Mouse (Mus musculus): Measurements from ENCODE around the gene Vamp2.

The Vamp2 gene

DNA sequence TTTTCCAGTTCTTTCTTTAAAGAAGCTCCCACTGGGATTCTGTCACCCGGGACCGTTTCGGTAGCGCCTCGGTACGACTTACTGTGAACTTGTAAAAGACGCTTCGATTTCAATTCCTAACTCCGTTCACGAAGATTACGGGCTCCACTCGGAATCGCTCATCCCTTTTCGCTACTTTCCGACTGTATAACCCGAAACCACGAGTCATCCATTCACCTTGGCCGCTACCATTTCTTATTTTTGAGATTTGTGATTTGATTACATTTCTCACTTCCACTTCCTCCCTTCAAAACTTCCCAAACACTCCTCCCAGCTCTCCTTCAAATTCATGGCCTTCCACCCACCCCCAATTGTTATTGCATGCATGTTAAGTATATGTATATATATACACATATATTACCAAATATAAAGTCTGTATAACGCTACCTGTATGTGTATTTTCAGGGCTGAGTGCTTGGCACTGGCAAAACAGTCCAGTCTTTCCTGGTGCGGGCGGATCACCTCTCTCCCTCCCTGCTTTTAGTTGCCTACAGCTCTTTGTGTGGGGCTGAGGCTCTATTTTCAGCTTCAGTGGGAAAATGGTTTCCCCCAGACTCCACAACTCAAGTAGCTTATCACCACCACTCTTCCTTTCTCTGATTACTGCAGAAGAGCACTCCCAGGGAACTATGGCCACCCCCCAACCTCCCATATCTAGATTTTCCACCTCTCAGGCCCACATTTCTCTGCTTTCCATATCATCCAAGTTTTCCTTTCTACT, 22.9 kb downstream of the Vamp2 start:
- DNase-seq (ENCODE audit: low read depth in 2 of 2, low spot score in 2 of 2) = no peak

DNA sequence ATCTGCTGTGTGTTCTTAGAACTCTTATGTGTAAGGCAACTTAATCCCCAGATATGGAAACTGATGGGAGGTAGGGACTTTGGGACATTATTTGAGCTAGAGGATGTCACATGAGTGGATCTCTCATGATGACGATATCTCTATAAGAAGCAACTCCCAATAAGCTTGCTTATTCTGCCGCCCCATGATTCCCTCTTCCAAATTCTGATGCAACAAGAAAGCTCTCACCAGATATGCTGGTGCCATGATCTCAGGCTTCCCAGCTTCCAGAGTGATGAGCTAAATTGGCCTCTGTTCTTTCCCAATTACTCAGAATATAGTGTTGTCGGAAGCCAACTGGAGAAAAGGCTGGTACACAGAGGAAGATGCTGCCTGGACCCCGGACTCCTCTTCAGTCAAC, 23.6 kb downstream of the Vamp2 start:
- no peak for DNase-seq (ENCODE audit: low read depth in 2 of 2, low spot score in 2 of 2)

- DNase-seq (ENCODE audit: low read depth in 2 of 2, low spot score in 2 of 2) = no peak
Observed at GRCm38 (mm10) chr11:69114018-69114417, 25.7 kb downstream of the Vamp2 start.

DNA sequence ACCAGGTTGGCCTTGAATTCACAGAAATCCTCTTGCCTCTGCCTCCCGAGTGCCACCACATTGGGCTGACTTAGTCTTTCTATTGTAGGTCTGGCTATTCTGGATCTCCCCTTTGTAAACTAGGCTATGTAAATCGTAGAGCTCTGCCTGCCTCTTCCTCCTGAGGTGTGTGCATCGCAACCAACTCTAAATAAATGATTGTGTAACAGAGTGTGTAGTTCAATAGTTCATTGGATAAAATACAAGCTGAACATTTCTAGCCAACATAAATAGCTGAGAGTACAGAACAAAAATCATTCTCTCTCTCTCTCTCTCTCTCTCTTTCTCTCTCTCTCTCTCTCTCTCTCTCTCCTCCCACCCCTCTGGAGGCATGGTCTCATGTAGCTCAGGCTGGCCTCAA, 26.3 kb downstream of the Vamp2 start:
- no peak for DNase-seq (ENCODE audit: low read depth in 2 of 2, low spot score in 2 of 2)

- DNase-seq (ENCODE audit: low read depth in 2 of 2, low spot score in 2 of 2) = no peak
Observed at GRCm38 (mm10) chr11:69116843-69117242, 28.6 kb downstream of the Vamp2 start.

DNA sequence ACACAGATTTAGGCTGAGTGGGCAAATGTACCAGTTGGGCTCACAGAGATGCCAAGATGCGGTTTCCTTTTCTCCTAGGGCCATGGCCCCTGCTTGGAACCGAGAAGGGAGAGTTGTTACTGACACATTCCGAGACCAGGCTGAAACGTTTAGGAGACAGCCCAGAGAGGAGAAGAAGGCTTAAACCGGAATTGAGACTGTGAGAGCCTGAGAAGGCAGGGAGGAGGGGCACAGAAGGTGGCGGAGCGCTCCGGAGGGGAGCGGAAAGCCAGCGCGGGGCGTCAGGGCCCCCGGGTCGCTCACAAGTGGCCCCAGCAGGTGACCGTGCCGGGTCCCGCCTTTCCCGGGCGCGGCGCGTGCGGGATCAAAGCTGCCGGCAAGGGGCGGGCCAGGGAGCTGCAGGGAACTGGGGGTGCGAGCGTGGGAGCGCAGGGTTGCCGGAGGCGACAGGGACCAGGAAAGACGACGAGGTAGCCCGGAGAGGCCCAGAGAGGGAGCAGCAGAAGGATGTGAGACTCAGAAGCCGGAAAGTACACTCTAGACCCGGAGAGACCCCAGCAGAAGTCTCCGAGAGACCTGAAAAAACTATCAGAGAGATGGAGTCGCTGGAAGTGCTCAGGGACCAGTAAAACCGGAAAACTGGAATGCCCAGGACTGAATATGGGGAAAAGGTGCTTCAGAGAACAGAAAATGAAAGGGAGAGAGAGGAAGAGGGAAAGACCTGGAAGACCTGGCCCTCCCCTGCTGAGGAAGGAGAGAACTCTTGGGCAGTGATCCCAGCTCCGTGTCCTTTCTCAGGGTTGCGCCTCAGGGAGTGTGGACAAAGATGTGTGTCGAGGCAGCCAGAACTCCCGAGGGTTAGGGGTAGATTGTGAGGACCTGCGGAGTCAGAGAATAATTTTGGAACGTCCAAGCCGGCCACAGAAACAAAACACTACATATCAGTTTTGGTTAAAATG, 29.7 kb downstream of the Vamp2 start:
- DNase-seq (ENCODE audit: low read depth in 2 of 2, low spot score in 2 of 2) = peak; percentile 56 to 61

GRCm38 (mm10) chr11:69118765-69119164, 30.5 kb downstream of the Vamp2 start:
- DNase-seq (ENCODE audit: low read depth in 2 of 2, low spot score in 2 of 2) = peak; percentile 90

GRCm38 (mm10) chr11:69119446-69120155, 31.3 kb downstream of the Vamp2 start:
- no peak for DNase-seq (ENCODE audit: low read depth in 2 of 2, low spot score in 2 of 2)

DNA sequence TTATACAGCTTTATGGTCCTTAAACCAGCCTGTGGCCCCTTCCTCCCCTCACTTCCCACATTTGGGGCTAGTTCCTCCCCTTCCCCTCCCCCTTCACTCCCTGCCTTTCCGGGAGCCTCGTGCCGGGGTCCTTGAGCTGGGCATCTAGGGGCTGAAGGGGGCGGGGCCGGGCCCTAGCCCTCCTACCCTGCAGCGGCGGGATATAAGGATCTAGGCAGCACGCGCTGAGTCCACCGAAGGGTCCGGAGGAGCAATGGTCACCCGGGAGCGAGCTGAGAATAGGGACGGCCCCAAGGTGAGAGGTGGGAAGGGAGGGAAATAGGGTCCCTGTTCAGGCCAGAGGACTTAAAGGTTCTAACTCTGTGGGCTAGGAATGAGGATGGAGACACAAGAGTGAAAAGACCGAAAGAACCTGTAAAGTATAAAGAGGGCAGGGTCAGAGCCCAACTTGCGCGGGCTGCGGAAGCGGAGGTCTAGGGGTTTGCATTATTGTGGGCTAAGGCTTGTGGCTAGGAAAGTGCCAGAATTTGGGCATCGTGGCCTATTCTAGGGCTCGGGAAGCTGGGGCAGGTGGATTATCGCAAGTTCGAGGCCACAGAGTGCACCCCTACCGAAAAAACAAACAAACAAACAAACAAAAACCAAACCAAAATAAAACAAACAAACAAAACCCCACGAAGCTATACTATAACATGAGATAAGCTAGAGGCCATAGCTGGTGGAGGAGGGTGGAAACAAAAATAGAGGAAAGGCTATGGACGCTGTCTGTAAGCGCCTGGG, 32.1 kb downstream of the Vamp2 start, which contains the start of gene Hes7:
Gene Hes7 (plus strand): TSS at position 184 of the 780 bp plus-strand sequence.
- DNase-seq (ENCODE audit: low read depth in 2 of 2, low spot score in 2 of 2) = no peak

GRCm38 (mm10) chr11:69121001-69121740, 32.9 kb downstream of the Vamp2 start:
- DNase-seq (ENCODE audit: low read depth in 2 of 2, low spot score in 2 of 2) = no peak

DNA sequence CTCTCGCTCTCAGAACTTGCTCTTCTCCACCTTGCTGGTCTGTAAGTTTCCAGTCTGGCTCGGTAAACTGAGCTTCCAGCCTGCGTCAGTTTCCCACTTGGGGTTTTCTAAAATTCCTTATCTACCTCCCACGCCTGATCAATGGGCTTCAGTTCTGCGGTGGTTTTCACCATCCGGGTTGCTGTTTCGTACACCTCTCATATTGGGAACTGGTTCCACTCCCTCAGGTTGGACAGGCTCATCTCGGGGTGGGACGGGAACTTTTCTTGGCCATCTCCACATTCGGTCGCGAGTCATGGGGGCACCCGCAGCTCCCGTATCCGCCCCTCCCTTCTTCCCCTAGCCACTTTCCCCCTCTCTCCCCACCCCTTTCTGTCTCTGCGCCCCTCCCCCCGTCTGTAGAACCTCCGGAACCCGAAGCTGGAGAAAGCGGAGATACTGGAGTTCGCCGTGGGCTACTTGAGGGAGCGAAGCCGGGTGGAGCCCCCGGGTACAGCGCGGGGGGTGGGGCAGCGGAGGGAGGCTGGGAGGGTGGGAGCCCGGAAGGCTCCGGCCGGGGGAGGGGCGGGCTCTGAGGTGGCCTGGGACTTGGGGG, 33.5 kb downstream of the Vamp2 start:
- no peak for DNase-seq (ENCODE audit: low read depth in 2 of 2, low spot score in 2 of 2)

DNA sequence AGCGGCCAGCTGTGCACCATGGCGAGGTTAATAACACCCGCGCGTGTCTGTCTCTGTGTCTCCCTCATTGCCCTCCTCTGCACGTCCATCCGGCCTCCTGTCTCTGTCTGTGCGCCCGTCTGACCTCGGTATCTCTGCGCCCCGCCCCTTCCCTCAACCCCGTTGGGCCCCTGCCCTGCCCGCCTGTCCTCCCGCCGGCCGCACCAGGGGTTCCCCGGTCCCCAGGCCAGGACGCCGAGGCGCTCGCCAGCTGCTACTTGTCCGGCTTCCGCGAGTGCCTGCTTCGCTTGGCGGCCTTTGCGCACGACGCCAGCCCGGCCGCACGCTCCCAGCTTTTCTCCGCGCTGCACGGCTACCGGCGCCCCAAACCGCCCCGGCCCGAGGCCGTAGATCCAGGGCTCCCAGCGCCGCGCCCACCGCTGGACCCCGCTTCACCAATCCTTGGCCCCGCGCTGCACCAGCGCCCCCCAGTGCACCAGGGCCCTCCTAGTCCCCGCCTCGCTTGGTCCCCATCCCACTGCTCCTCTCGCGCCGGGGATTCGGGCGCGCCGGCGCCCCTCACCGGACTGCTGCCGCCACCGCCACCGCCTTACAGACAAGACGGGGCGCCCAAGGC, 34.2 kb downstream of the Vamp2 start, which contains the start of gene 9130213A22Rik:
Gene 9130213A22Rik (minus strand): TSS at position 254 of the 616 bp plus-strand sequence.
- peak; percentile 60 for DNase-seq (ENCODE audit: low read depth in 2 of 2, low spot score in 2 of 2)

DNA sequence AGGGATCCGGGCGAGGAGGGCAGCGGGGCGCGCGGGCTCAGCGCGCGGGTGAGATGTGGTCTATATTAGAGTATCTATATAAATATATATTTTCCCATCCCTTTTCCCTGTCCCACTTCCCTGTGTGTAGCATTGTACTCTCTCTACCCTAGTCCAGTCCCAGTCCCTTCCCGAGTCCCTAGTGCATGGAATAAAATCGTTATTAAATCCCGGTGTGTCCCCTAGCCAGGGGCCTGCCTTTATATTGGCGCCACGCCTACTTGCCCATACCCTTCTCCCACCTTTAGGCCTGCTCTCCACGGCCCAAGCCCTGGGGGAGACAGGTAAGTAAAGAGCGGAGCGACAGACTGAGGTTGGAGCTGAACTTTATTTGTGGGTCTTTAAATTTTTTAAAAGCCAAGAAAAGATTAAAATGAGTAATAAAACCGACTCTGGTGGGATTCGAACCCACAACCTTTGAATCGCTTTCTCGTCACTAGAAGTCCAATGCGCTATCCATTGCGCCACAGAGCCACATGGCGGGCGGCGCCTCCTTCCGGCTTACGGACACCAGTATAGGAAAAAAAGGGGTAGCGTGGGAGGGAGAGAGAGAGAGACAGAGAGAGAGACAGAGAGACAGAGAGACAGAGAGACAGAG, 34.9 kb downstream of the Vamp2 start:
- peak; percentile 83 to 89 for DNase-seq (ENCODE audit: low read depth in 2 of 2, low spot score in 2 of 2)

- DNase-seq (ENCODE audit: low read depth in 2 of 2, low spot score in 2 of 2) = peak; percentile 64 to 66
Observed at GRCm38 (mm10) chr11:69123693-69124497, 35.6 kb downstream of the Vamp2 start.

- peak; percentile 73 to 83 for DNase-seq (ENCODE audit: low read depth in 2 of 2, low spot score in 2 of 2)
Observed at GRCm38 (mm10) chr11:69124498-69124847, 36.2 kb downstream of the Vamp2 start.

DNA sequence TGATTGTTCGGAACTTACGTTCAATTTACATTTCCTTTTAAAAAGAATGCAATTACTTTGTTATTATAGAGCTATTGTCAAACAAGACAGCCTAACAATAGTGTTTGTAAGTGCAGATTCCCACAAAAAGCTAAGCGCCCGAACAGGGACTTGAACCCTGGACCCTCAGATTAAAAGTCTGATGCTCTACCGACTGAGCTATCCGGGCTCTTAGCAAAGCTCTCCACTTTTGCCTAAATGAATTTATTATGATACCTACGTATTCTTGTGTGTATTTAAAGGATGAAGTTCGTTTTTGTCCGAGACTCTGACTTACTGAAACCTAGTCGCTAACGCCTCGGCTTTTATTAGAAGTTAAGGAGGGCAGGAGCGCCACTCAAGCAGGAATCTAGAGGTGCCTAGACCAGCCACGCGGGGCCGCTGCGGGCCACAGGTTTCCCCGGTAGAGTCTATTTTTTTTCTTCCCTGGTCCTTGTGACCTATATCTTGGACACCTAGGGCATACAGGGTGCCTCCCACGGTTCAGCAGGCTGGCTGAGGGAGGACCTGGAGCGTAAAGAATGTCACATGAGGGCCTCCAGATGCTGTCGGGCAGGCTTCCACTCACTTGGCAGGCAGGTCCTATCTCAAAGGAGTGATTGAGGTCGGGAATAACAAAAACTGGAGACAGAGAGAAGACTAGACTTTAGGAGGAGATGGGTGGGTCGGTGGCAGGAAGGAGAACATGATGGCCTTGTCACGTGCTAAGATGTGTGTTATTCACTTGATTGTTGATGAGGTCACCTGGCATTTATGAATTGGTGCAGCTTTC, 37.0 kb downstream of the Vamp2 start:
- DNase-seq (ENCODE audit: low read depth in 2 of 2, low spot score in 2 of 2) = peak; percentile 82 to 83

DNA sequence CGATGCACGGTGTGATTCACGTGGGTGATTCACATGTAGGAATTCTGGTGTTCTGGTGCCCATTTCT, 37.4 kb downstream of the Vamp2 start, which contains the start of gene Aloxe3:
Gene Aloxe3 (plus strand): TSS at position 45 of the 67 bp plus-strand sequence.
- DNase-seq (ENCODE audit: low read depth in 2 of 2, low spot score in 2 of 2) = no peak
